Mouse (Mus musculus) forebrain, postnatal 0 days (tissue): ENCODE data around the gene Sik3. TPM values are rescaled to one million over a fixed set of nuclear protein-coding genes. Genes with fewer than 3 reads are reported as not detected.

Experiments used
- ATAC-seq: fragments of 200-750 bp; cut with Nextera tagmentation; 2 replicates; pipeline ENCODE4 v1.8.0; 2017; ENCODE audit warnings: mild to moderate bottlenecking, moderate library complexity
- DNase-seq: peaks from one replicate; pipeline ENCODE4 v3.0.0-alpha.2; 2015
- H3K27ac ChIP-seq: fragments of 300-500 bp; sonication (generic); 2 replicates; pipeline ENCODE4 v1.5.1; 2014; ENCODE audit warnings: low read depth, mild to moderate bottlenecking, antibody characterized with exemption, low read length, moderate library complexity, mixed read lengths
- H3K27me3 ChIP-seq: fragments of 300-500 bp; sonication (generic); 2 replicates; pipeline ENCODE4 v1.6.1; 2014; ENCODE audit warnings: mild to moderate bottlenecking, low read length, mixed read lengths; ENCODE audit not compliant: insufficient read depth
- H3K36me3 ChIP-seq: fragments of 300-500 bp; sonication (generic); 2 replicates; pipeline ENCODE4 v1.6.1; 2014; ENCODE audit warnings: mild to moderate bottlenecking, moderate library complexity; ENCODE audit not compliant: insufficient read depth
- H3K4me1 ChIP-seq: fragments of 300-500 bp; sonication (generic); 2 replicates; pipeline ENCODE4 v1.6.1; 2014; ENCODE audit warnings: antibody characterized with exemption; ENCODE audit not compliant: insufficient read depth
- H3K4me2 ChIP-seq: fragments of 300-500 bp; sonication (generic); 2 replicates; pipeline ENCODE4 v1.6.1; 2014; ENCODE audit warnings: low read depth, mild to moderate bottlenecking, moderate library complexity
- H3K4me3 ChIP-seq: fragments of 300-500 bp; sonication (generic); 2 replicates; pipeline ENCODE4 v1.5.1; 2014; ENCODE audit warnings: low read depth, low read length, mixed read lengths
- H3K9ac ChIP-seq: fragments of 300-500 bp; sonication (generic); 2 replicates; pipeline ENCODE4 v1.6.1; 2014; ENCODE audit warnings: mild to moderate bottlenecking
- H3K9me3 ChIP-seq: fragments of 300-500 bp; sonication (generic); 2 replicates; pipeline ENCODE4 v1.6.1; 2016; ENCODE audit warnings: low read length
- CTCF ChIP-seq: sonication (generic); IDR thresholded peaks from 2 replicates; pipeline ENCODE4 v1.5.1; 2016; ENCODE audit warnings: antibody characterized with exemption, control low read depth, low read depth
- WGBS: fragments of 180-500 bp; shearing (Covaris S2); extraction: QIAGEN DNeasy Blood & Tissue Kit; methylation state at CpG from one replicate; pipeline ENCODE4 v1.1.7; 2014; 5-methylcytosine and 5-hydroxymethylcytosine counted together
- polyA plus RNA-seq: library from polyadenylated mRNA; unstranded; fragments of >200 nt; fragmentation: Nextera tagmentation; extraction: Ambion mirVana; gene quantifications from 2 replicates; pipeline ENCODE4 v1.2.1, GENCODE M21; 2015
- total RNA-seq: library from RNA; depleted of rRNA; stranded (reverse); fragments of >200 nt; gene quantifications from 2 replicates; pipeline ENCODE4 v1.2.3, GENCODE M21; 2014

The Sik3 gene
- total and polyA plus RNA-seq, 2 experiments from 2014 or later: 9.3 to 27.9 TPM

DNA sequence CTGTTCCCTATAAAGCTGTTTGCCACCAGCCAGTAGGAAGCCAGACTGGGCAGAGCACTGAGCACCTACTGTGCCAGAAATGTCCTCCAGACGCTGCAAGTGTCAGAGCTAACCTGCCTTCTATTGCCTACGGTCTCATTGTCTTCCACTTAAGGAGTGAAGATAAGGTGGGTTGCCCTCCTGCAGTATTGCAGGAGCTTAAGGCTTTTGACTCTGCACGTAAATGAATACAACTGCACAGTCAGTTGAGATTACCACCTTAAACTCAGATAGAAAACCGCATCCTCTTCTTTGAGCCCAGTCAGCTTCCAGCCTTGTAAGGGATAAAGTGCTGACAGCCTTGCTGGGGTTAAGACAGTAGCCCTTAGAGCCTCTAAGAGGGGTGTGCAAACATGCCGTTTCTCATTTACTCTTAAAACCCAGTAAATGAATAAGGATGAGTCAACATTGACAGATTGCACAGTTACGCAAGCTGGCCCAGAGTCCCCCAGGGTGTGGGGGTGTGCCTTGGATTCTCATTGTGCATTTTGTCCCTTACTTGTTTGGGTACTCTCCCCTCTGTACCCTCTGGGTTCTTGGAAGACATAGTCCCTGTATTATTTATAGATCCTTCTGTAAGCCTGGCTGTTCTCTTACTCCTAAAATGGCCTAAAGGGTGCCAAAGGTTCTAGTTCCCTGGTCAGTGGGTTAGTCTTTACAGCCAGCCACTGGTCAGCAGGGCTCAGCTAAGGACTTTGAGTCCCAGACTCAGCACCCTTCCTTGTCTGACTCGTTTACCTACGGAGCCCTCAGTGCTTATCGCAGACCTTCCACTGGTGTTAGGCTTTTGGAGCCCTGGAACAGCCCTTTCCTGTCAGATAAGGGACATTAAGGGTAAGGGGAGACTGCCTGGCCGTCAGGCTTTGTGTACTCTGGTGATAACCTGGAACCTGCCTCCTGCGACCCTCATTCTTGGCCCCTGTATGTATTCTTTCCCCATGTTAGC, 203.0 kb downstream of the Sik3 start:
- H3K36me3 ChIP-seq: peaks cover 22% of the 10 kb centered on the region
- 85% methylated on average over 11 of the region's 11 CpGs for WGBS
- no peak overlapping the region for H3K4me2 ChIP-seq
- no peak overlapping the region for H3K27ac ChIP-seq
- H3K4me3 ChIP-seq: no peak overlapping the region
- TF ChIP-seq CTCF: no peak
- ATAC-seq (no peak), DNase-seq (no peak)
- no peaks in the 10 kb centered on the region for H3K4me1 ChIP-seq
- no peaks in the 10 kb centered on the region for H3K27me3 ChIP-seq
- no peak overlapping the region for H3K9ac ChIP-seq
- no peaks in the 10 kb centered on the region for H3K9me3 ChIP-seq

DNA sequence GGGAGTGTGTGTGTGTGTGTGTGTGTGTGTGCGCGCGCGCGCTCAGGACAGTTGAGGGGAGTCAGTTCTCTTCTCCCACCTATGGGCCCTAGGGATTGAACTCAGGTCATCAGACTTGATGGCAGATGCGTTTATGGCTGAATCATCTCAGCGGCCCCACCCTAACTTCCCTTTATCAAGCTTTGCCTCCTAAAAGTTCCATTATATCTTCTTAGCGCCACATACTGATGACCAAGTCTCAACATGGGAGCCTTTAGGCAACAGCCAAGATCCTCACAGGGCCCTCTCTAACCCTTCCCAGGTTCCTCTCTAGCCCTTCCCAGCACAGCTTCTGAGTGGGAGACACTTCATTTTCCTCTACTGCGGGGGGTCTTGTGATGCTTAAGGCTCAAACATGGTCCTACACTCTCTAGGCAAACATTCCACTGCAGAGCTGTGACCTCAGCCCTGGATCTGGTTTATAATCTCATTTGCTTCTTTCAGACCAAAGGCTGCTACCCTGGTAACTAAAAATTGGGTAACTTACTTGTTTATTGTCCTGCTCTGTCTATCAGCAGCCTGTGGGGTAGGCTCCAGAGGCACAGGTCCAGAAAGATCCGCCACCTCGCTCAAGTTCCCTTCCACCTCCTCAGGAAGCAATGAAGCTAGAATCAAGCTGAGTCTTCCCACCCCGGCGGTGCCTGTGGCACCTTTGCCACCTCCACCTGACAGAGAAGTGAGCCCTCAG, 204.3 kb downstream of the Sik3 start:
- no peak for TF ChIP-seq CTCF
- no peaks in the 10 kb centered on the region for H3K27me3 ChIP-seq
- ATAC-seq (no peak), DNase-seq (no peak)
- no peak overlapping the region for H3K4me2 ChIP-seq
- peaks cover 24% of the 10 kb centered on the region for H3K36me3 ChIP-seq
- no peak overlapping the region for H3K27ac ChIP-seq
- no peaks in the 10 kb centered on the region for H3K4me1 ChIP-seq
- H3K4me3 ChIP-seq: no peak overlapping the region
- WGBS: 95% methylated on average over 13 of the region's 13 CpGs
- no peaks in the 10 kb centered on the region for H3K9me3 ChIP-seq
- no peak overlapping the region for H3K9ac ChIP-seq

- no peak overlapping the region for H3K27ac ChIP-seq
- 84% methylated on average over 9 of the region's 9 CpGs for WGBS
- H3K4me3 ChIP-seq: no peak overlapping the region
- ATAC-seq (no peak), DNase-seq (no peak)
- no peak for TF ChIP-seq CTCF
- no peaks in the 10 kb centered on the region for H3K4me1 ChIP-seq
- H3K9ac ChIP-seq: no peak overlapping the region
- no peaks in the 10 kb centered on the region for H3K27me3 ChIP-seq
- H3K36me3 ChIP-seq: peaks cover 27% of the 10 kb centered on the region
- no peak overlapping the region for H3K4me2 ChIP-seq
- H3K9me3 ChIP-seq: no peaks in the 10 kb centered on the region
Observed at GRCm38 (mm10) chr9:46218176-46218575, 205.6 kb downstream of the Sik3 start.

- Histone ChIP-seq H3K4me1 (no peaks in the 10 kb centered on the region), H3K4me3 (no peak overlapping the region), H3K27ac (no peak overlapping the region), H3K4me2 (no peak overlapping the region), H3K36me3 (peaks cover 27% of the 10 kb centered on the region), H3K9ac (no peak overlapping the region), H3K27me3 (no peaks in the 10 kb centered on the region), H3K9me3 (no peaks in the 10 kb centered on the region)
- WGBS: 79% methylated on average over 6 of the region's 6 CpGs
- no peak for ATAC-seq
- DNase-seq: no peak
- no peak for TF ChIP-seq CTCF
Observed at GRCm38 (mm10) chr9:46223090-46223489, 210.5 kb downstream of the Sik3 start.

GRCm38 (mm10) chr9:46224101-46224500, 211.5 kb downstream of the Sik3 start:
- Histone ChIP-seq H3K27ac (no peak overlapping the region), H3K4me3 (no peak overlapping the region), H3K36me3 (peaks cover 27% of the 10 kb centered on the region), H3K4me2 (no peak overlapping the region), H3K4me1 (no peaks in the 10 kb centered on the region), H3K9ac (no peak overlapping the region), H3K27me3 (no peaks in the 10 kb centered on the region), H3K9me3 (no peaks in the 10 kb centered on the region)
- TF ChIP-seq CTCF: no peak
- 85% methylated on average over 3 of the region's 3 CpGs for WGBS
- ATAC-seq: no peak
- no peak for DNase-seq

GRCm38 (mm10) chr9:46224945-46225660, 212.5 kb downstream of the Sik3 start:
- 69% methylated on average over 5 of the region's 5 CpGs for WGBS
- H3K27me3 ChIP-seq: no peaks in the 10 kb centered on the region

More at GRCm38 (mm10) chr9:46224945-46225660, 212.5 kb downstream of the Sik3 start:
- H3K9ac ChIP-seq: no peak overlapping the region
- H3K27ac ChIP-seq: no peak overlapping the region
- H3K9me3 ChIP-seq: no peaks in the 10 kb centered on the region
- no peak for TF ChIP-seq CTCF
- ATAC-seq (no peak), DNase-seq (no peak)
- no peak overlapping the region for H3K4me3 ChIP-seq
- H3K36me3 ChIP-seq: peaks cover 26% of the 10 kb centered on the region
- no peak overlapping the region for H3K4me2 ChIP-seq
- H3K4me1 ChIP-seq: no peaks in the 10 kb centered on the region
